ENCODE assay signal across 17 mouse cellular contexts in genomic region chr11:118049641-118050040, GRCm38 (mm10).
A peak's percentile ranks its signal among the peaks of the same experiment; 100 is the strongest.
DNase-seq lines count a peak whose midpoint lies in the region; ATAC-seq and TF ChIP-seq lines count a peak whose summit lies in the region.
"Had no signal": no experiment of that assay in that cellular context is flagged by ENCODE, and none has a peak within 500 bp of the region (broad histone marks: within the 10 kb centered on the region; RNA-seq: fewer than 3 reads in every experiment).

No protein-coding gene starts in this region.

- H3K27ac ChIP-seq in kidney, adult 2 months (ENCODE audit: insufficient read depth, low read depth, low read length): no peak overlapping the region
- no peak overlapping the region for H3K27ac ChIP-seq in kidney, embryonic 14.5 days (ENCODE audit: low read depth, low read length)
- H3K27ac ChIP-seq in midbrain, postnatal 0 days (ENCODE audit: low read depth, low read length): no peak overlapping the region
- no peak overlapping the region for H3K27ac ChIP-seq in midbrain, embryonic 10.5 days (replicated peaks)
- H3K27ac ChIP-seq in small intestine, adult 2 months (ENCODE audit: insufficient read depth, low read depth, low read length): peak overlapping the region; percentile 57; the same call in 1 of the 2 replicates
- H3K27ac ChIP-seq in forebrain, embryonic 10.5 days: no peak overlapping the region
- H3K27ac ChIP-seq: heart, embryonic 10.5 days; left cerebral cortex, adult 2 months had no signal

- no peaks in the 10 kb centered on the region for H3K27me3 ChIP-seq in kidney, adult 2 months (replicated peaks; ENCODE audit: control insufficient read depth, insufficient read depth, low read length)
- H3K27me3 ChIP-seq in kidney, embryonic 14.5 days (ENCODE audit: control insufficient read depth, insufficient read depth, low read length): no peaks in the 10 kb centered on the region
- H3K27me3 ChIP-seq in midbrain, postnatal 0 days (ENCODE audit: insufficient read depth, low read length): no peaks in the 10 kb centered on the region
- H3K27me3 ChIP-seq in midbrain, embryonic 10.5 days (ENCODE audit: low read depth, poor library complexity, severe bottlenecking): no peaks in the 10 kb centered on the region
- no peaks in the 10 kb centered on the region for H3K27me3 ChIP-seq in small intestine, adult 2 months (ENCODE audit: control insufficient read depth, insufficient read depth, low read length)
- H3K27me3 ChIP-seq in forebrain, embryonic 10.5 days (ENCODE audit: poor library complexity, severe bottlenecking): no peaks in the 10 kb centered on the region
- H3K27me3 ChIP-seq: midbrain, embryonic 13.5 days; Patski had no signal

- intact Hi-C loops in left cerebral cortex, postnatal 4 days (cut with DNase I): no loop called here

- H3K36me3 ChIP-seq in kidney, adult 2 months (ENCODE audit: control insufficient read depth, insufficient read depth, low read length): no peaks in the 10 kb centered on the region
- H3K36me3 ChIP-seq in kidney, embryonic 14.5 days (ENCODE audit: control insufficient read depth, insufficient read depth, low read length): no peaks in the 10 kb centered on the region
- H3K36me3 ChIP-seq in midbrain, postnatal 0 days (ENCODE audit: insufficient read depth, low read length): peaks cover 3% of the 10 kb centered on the region; the same call in 1 of the 2 replicates
- no peaks in the 10 kb centered on the region for H3K36me3 ChIP-seq in midbrain, embryonic 10.5 days
- no peaks in the 10 kb centered on the region for H3K36me3 ChIP-seq in small intestine, adult 2 months (ENCODE audit: control insufficient read depth, insufficient read depth, low read length)
- 0 out of 2 replicates have a peak, but pooled peaks cover 2% of the 10 kb centered on the region for H3K36me3 ChIP-seq in forebrain, embryonic 10.5 days (replicated peaks)
- H3K36me3 ChIP-seq: heart, embryonic 10.5 days; midbrain, embryonic 13.5 days had no signal

- no peak overlapping the region for H3K4me2 ChIP-seq in kidney, embryonic 14.5 days (replicated peaks; ENCODE audit: low read depth, low read length)
- H3K4me2 ChIP-seq in midbrain, postnatal 0 days (ENCODE audit: low read depth, low read length, poor library complexity, severe bottlenecking): no peak overlapping the region
- H3K4me2 ChIP-seq: midbrain, embryonic 13.5 days had no signal

- no peak overlapping the region for H3K9ac ChIP-seq in kidney, embryonic 14.5 days (ENCODE audit: low read depth, low read length)
- no peak overlapping the region for H3K9ac ChIP-seq in midbrain, postnatal 0 days (replicated peaks; ENCODE audit: low read length, poor library complexity, severe bottlenecking)
- H3K9ac ChIP-seq: midbrain, embryonic 13.5 days had no signal

- 56% methylated on average over 8 of the region's 8 CpGs for WGBS in kidney, adult 2 months
- 29% methylated on average over 8 of the region's 8 CpGs for whole genome bisulfite sequencing in kidney, embryonic 14.5 days
- WGBS in midbrain, postnatal 0 days: 44% methylated on average over 8 of the region's 8 CpGs
- 40% methylated on average over 8 of the region's 8 CpGs for WGBS in midbrain, embryonic 10.5 days
- WGBS in small intestine, adult 2 months: 45% methylated on average over 8 of the region's 8 CpGs
- 35% methylated on average over 8 of the region's 8 CpGs for WGBS in forebrain, embryonic 10.5 days

- no peak for TF ChIP-seq POLR2A in kidney, adult 2 months (IDR thresholded peaks at IDR 0.05; ENCODE audit: low read depth, low read length)
- TF ChIP-seq POLR2A in small intestine, adult 2 months (IDR thresholded peaks at IDR 0.05; ENCODE audit: low read depth, low read length): no peak

- H3K9me3 ChIP-seq in kidney, embryonic 14.5 days (ENCODE audit: control insufficient read depth, low read length): no peaks in the 10 kb centered on the region
- H3K9me3 ChIP-seq in midbrain, postnatal 0 days (ENCODE audit: low read length): no peaks in the 10 kb centered on the region
- no peaks in the 10 kb centered on the region for H3K9me3 ChIP-seq in midbrain, embryonic 10.5 days (replicated peaks)
- H3K9me3 ChIP-seq in forebrain, embryonic 10.5 days: no peaks in the 10 kb centered on the region
- H3K9me3 ChIP-seq: heart, embryonic 10.5 days; midbrain, embryonic 13.5 days had no signal

- peak; percentile 36 for DNase-seq in kidney, adult 2 months
- DNase-seq in midbrain, postnatal 0 days (ENCODE audit: low spot score): peak; percentile 14
- DNase-seq in midbrain, embryonic 10.5 days (ENCODE audit: low spot score): no peak
- DNase-seq in ZHBTc4 (ENCODE audit: low read depth, low spot score): peak; percentile 79
- DNase-seq in left cerebral cortex, postnatal 4 days: no peak
- no peak for DNase-seq in forebrain, embryonic 10.5 days (ENCODE audit: extremely low spot score, low spot score)
- DNase-seq: cerebellum, adult 2 months; gastrocnemius, postnatal 14 days; lung, postnatal 4 days; thymus, postnatal 4 days had no signal

- H3K4me3 ChIP-seq in kidney, adult 2 months (ENCODE audit: insufficient read depth, low read depth, low read length): no peak overlapping the region
- no peak overlapping the region for H3K4me3 ChIP-seq in kidney, embryonic 14.5 days (ENCODE audit: low read length)
- H3K4me3 ChIP-seq in midbrain, postnatal 0 days (ENCODE audit: low read depth, low read length): no peak overlapping the region
- no peak overlapping the region for H3K4me3 ChIP-seq in midbrain, embryonic 10.5 days
- peak overlapping the region; percentile 25; the same call in 1 of the 2 replicates for H3K4me3 ChIP-seq in small intestine, adult 2 months (ENCODE audit: low read depth, low read length)
- H3K4me3 ChIP-seq in forebrain, embryonic 10.5 days: no peak overlapping the region
- H3K4me3 ChIP-seq: heart, embryonic 10.5 days; left cerebral cortex, adult 2 months; midbrain, embryonic 13.5 days had no signal

- ATAC-seq in kidney, embryonic 14.5 days (ENCODE audit: low FRiP score, low TSS enrichment): no peak
- ATAC-seq in midbrain, postnatal 0 days (ENCODE audit: low FRiP score): no peak
- ATAC-seq: CD4-positive, CD25-positive, alpha-beta regulatory T cell, adult 4 months; midbrain, embryonic 13.5 days; Patski had no signal

- TF ChIP-seq CTCF in kidney, adult 2 months (conservative IDR thresholded peaks at IDR 0.05; ENCODE audit: insufficient read depth, insufficient read length, low read depth, low read length): no peak
- TF ChIP-seq CTCF in midbrain, postnatal 0 days (IDR thresholded peaks at IDR 0.05): no peak
- no peak for TF ChIP-seq CTCF in small intestine, adult 2 months (IDR thresholded peaks at IDR 0.05; ENCODE audit: extremely low read depth, insufficient read length, insufficient replicate concordance, low read depth, low read length)

- H3K4me1 ChIP-seq in kidney, adult 2 months (ENCODE audit: control insufficient read depth, insufficient read depth, low read length): no peaks in the 10 kb centered on the region
- no peaks in the 10 kb centered on the region for H3K4me1 ChIP-seq in kidney, embryonic 14.5 days (ENCODE audit: control insufficient read depth, insufficient read depth, low read length)
- H3K4me1 ChIP-seq in midbrain, postnatal 0 days (ENCODE audit: insufficient read depth, low read length): no peaks in the 10 kb centered on the region
- H3K4me1 ChIP-seq in midbrain, embryonic 10.5 days: peaks cover 8% of the 10 kb centered on the region
- H3K4me1 ChIP-seq in small intestine, adult 2 months (ENCODE audit: control insufficient read depth, insufficient read depth, insufficient read length, low read length): peaks cover 4% of the 10 kb centered on the region; the same call in 1 of the 2 replicates
- peaks cover 12% of the 10 kb centered on the region for H3K4me1 ChIP-seq in forebrain, embryonic 10.5 days
- H3K4me1 ChIP-seq: midbrain, embryonic 13.5 days had no signal

Comparison
In these comparisons a context has a peak if more than half of its experiments do, and no peak if none do; other contexts are left out.
1. DNase-seq: peak in kidney, adult 2 months (single experiment), midbrain, postnatal 0 days (single experiment) and ZHBTc4 (single experiment); none in midbrain, embryonic 10.5 days (single experiment), left cerebral cortex, postnatal 4 days (single experiment) and forebrain, embryonic 10.5 days (single experiment).